Mouse (Mus musculus): Measurements from ENCODE around the gene Znrf3. TPM values are rescaled to one million over a fixed set of nuclear protein-coding genes. Genes with fewer than 3 reads are reported as not detected.

Gene Znrf3
- total RNA-seq, 2 experiments from 2014 or later: 8.7 to 9.1 TPM

DNA sequence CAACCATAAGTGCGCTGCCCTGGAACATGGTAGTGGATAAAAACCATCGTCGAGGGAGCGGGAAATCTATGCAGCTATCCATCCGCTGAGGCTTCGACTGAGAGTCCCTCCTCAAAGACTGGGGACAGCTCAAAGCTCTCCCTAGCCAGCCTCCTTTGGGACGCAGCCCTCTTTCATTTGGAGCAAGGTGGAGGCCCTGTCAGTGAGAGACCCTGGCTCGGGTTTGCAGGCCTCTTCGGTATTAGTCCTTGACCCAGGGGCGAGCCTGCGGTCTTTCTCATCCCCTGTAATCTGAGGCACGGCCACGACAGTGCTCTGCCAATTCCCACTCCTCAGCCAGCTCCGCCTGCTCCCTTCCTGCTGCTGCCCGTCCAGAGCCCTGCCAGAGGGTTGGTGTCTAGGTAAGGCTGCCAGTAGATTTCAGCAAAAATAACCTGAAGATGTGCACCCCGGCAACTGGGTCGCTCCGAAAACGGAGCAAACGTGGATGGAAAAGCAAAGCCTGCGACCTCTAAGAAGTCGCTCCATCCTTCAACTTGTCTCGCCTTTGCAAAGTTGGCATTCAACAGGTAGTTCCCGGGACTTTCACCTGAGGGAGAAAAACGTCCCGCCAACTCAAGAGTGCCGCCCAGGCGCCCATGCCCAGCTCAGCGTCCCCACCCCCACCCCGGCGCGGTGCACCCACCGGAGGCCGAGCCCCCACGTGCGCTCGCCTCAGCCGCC is 975 bp downstream of the Znrf3 start:
- peak; percentile 10 to 31 for DNase-seq
- intact Hi-C loops (cut with DNase I): no loop called here

DNA sequence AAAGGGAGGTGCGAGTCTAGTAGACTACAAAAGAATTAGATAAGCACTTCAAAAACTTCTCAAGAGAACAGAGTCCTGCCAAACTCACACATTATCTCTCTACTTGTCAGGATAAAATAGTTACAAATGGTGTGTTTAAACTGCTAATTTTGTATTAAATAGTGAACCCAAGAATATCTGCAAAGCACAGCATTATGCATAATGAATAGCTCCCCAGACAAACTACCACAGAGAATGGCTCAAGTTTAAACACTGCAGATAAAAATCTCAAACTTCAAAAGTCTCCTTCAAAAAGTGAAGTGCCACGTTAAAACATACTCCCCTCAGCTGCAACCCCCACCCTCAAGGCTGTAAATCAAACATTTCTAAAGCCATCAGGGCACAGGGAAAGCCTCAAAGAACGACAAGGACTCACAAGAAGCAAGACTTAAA is 2.0 kb downstream of the Znrf3 start:
- intact Hi-C loops (cut with DNase I): no loop called here
- no peak for DNase-seq

DNA sequence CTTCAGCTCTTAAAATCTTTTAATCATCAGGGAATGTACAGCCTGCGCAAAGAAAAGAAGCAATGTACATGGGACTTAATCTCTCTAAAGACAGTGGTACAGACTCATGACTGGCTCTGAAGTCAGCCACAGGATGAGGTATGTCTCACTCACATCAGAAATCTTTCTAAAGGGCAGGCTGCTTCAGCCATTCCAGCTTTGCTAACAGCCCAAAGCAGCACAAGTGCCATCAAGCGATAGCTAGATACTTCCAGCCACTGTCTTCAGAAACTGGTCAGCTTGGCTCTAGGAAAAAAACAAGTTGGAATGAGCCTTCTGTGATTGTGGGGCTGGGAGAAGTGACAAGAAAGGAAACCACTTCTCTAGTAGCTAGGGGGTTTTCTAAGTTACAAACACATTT is 7.0 kb downstream of the Znrf3 start:
- intact Hi-C loops (cut with DNase I): no loop called here
- DNase-seq: no peak

DNA sequence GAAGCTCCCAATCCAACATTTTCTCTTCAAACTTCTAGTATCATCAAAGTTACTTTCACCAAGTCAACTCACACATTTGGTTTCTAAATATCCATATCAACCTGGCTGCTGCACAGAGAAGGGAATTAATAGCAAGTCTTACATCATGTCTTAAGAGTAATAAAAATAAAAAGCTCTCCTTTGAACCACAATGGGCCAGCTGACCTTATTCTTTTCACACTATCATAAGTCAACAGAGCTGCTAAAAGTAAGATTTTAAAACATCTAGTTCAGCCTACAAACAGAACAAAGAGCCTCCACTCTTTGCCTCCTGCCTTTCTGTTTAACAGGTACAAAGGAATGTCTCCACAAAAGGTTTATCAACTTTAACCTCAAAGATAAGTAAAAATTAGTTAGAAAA is 7.7 kb downstream of the Znrf3 start:
- intact Hi-C loops (cut with DNase I): no loop called here
- no peak for DNase-seq

- no peak for DNase-seq
- intact Hi-C loops (cut with DNase I): no loop called here
These were observed 9.2 kb downstream of the Znrf3 start for GRCm38 (mm10) chr11:5435493-5435892.

DNA sequence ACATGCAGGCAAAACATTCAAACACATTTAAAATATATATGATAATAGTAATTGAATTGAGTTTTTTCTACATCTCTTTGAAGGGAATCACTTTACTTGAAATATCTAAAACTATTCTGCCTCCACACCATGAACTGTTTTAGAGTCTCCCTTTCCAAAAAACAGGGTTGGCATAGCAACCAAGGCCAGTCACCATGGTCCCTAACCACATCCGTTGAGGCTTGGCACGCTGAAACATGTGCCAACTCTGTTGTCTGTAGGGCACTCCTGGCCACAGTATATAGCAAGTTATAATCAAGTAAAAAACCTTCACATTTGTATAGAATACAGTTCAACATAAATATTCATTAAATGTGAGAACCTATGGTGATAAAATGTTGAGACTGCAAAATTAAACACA is 12.3 kb downstream of the Znrf3 start:
- no peak for DNase-seq
- intact Hi-C loops (cut with DNase I): no loop called here

- no peak for DNase-seq
- intact Hi-C loops (cut with DNase I): no loop called here
These were observed 13.8 kb downstream of the Znrf3 start for GRCm38 (mm10) chr11:5430863-5431262.

- intact Hi-C loops (cut with DNase I): no loop called here
These were observed 15.1 kb downstream of the Znrf3 start for GRCm38 (mm10) chr11:5429396-5430190.

GRCm38 (mm10) chr11:5427251-5427650 is 17.4 kb downstream of the Znrf3 start:
- intact Hi-C loops (cut with DNase I): no loop called here
- DNase-seq: no peak

More at GRCm38 (mm10) chr11:5429396-5430190, 15.1 kb downstream of the Znrf3 start:
- DNase-seq: no peak

- intact Hi-C loops (cut with DNase I): no loop called here
- DNase-seq: no peak
These were observed 18.3 kb downstream of the Znrf3 start for GRCm38 (mm10) chr11:5426317-5426716.

DNA sequence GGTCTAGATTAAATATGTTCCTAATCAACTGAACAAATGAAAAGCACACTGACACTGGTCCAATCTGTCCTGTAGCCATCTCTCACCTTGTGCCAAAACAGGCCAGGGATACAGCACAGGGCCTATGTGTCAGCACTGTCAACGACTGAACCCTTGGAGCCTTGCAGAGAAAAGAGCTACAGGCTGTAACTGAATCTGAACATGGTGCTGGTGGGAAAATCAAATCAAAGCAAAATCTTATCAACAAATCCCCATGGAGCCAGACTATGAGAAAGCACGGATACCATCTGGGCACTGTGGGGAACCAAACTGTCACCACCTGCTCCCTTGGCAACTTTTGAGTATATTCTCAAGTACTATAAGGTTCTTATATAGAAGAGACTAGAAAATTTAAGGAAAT is 19.5 kb downstream of the Znrf3 start:
- no peak for DNase-seq
- intact Hi-C loops (cut with DNase I): no loop called here

GRCm38 (mm10) chr11:5424185-5424584 is 20.5 kb downstream of the Znrf3 start:
- no peak for DNase-seq
- intact Hi-C loops (cut with DNase I): no loop called here

GRCm38 (mm10) chr11:5423000-5423399 is 21.6 kb downstream of the Znrf3 start:
- no peak for DNase-seq
- intact Hi-C loops (cut with DNase I): no loop called here

DNA sequence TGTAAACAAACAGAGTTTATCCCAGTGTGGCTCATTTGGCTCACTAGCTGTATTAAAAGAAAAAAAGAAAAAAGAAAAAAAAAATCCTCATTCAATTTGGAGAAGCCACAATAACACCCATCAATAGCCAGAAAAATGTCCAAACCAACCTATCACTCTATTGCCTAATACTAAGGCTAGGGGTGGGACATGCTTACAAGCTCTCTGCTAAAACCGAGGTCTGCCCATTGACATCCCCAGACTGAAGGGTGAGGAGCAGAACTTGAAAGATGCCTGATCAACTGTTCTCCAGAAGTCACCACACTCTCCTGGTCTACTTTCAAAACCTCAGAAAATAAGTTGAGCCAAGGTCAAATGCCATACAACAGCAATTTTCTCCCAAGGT is 22.4 kb downstream of the Znrf3 start:
- intact Hi-C loops (cut with DNase I): no loop called here
- DNase-seq: no peak

DNA sequence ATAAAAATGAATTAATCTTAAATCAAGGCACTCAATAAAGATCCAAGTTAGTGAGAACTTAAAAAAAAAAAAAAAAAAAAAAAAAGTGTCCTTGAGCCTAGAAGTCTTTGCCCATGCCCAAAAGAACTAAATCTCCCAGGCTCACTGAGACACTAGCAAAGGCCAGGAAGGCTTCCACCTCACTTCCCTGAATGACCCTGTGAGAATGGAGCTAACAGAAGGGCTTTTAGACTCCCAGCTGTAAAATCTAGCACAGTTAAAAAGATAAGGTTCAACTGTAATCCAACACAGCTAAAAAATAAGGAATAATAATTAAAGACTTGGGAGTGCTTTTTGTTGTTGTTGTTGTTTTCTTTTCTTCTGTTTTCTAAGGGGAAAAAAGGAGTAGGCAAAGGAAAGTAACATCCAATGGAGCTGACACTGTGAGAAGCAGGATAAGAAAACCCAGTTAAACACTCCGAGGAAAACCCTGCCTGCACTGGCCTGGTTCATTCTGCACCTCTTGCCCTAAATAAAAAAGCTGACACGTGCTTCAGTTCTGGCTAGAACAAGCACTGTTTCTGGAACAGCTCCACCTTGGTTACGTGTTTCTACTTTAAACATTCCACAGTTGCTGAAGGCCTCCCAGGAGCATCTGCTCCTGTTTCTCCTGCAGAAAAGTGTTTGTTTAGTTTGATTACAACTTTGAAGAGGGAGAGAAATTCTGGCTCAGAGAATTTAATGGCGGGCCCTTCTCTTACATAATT is 23.0 kb downstream of the Znrf3 start:
- DNase-seq: peak; percentile 41 to 49
- intact Hi-C loops (cut with DNase I): no loop called here

GRCm38 (mm10) chr11:5415617-5416338 is 28.9 kb downstream of the Znrf3 start:
- intact Hi-C loops (cut with DNase I): no loop called here
- no peak for DNase-seq

DNA sequence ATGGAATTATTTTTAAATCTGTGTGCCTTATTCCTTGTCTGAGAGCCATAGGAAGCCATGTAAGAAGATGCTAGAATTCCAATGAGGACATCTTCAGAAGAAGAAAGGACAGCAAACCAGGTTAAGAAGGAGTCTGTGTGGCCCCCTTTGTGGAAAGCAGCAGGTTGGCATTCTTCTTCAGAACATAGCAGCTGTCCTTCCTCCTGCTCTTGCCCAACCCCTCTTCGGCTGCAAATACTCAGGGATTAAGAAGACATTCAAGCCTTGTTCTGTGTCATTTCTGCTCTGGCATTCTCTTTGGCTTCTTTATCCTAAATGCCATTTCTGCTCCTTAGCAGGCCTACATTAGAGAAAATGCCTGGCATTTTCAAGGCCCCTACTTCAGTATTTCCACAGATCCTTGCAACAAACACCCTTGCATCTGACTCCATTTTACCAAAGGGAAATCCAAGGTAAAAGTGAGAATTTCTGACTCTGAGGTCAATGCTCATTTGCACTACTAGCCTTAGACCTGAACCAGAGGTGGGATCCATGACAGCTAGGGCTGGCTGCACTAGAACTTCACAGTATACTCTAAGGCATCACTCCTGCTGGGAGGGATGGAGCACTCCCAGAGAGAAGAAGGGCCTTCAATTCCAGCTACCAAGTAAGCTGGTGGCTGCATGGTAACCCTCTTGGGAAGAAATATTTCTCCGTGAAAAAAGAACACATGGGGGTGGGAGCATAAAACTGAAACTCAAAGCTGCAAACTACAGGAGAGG is 29.6 kb downstream of the Znrf3 start:
- DNase-seq: no peak
- intact Hi-C loops (cut with DNase I): no loop called here

DNA sequence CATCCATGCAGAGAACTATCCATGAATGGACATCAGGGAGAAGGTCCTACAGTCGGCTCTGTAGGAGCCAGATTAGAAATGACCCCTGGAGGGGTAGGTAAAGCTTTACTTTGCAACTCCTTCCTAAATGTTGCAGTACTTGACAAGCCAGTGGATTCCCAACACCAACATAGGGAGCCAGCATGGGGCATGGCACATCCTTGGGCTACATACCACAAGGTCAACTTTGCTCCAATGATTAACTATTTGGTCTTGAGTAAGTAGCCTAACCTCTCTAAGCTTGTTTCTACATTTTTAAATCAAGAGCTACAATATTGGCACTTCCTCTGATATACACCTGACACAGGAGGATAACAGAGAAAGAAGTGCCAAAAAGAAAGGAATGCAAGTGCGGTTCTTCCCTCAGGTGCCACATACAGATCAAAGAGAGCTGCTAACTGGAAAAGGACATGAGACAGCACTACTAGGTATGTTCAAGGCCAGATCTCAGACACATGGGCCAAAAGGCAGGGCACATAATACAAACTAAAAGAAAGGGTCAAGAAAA is 31.9 kb downstream of the Znrf3 start:
- intact Hi-C loops (cut with DNase I): no loop called here
- DNase-seq: no peak

DNA sequence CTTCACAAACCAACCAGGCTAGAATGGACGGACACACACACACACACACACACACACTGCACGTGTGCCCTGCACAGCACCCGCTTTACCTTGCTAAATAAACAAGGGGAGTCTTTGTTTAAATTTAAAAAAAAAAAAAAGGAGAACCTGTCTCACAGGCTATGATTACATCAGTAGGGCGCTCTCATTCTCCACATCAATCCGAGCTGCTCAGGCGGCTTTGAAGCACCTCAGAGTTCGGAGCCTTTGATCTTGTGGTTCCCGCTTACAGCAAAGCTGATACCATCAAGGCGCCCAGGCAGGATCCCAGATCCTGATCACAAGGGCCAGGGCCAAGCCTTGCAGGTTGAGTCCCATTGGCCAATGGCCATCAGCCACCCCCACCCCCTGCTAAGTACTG is 33.1 kb downstream of the Znrf3 start:
- no peak for DNase-seq
- intact Hi-C loops (cut with DNase I): no loop called here

DNA sequence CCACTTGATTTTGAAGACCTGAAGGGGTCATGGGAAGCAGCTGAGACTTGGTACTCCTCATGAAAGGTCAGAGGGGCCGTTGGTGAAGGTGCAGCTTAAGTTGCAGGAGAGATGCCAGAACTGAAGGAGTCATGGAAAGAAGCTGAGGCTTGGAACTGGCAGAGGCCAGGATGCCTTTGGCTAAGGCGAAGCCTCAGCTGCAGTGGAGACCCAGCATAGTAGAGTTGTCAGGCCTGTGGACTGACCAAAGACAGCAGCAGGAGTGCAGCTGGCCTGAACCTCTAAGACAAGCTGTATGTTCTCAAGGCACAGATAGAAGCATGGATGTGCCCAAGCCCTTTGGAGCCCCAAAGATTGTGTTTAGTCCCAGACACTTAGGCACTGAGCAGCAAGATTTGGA is 40.5 kb downstream of the Znrf3 start:
- DNase-seq: no peak
- intact Hi-C loops (cut with DNase I): no loop called here
